Mouse (Mus musculus): ENCODE measurements around the gene Abi1. TPM values are rescaled to one million over a fixed set of nuclear protein-coding genes. Genes with fewer than 3 reads are reported as not detected.

Abi1 gene
- polyA plus RNA-seq, 1 experiment from 2014 or later: 58.6 TPM

DNA sequence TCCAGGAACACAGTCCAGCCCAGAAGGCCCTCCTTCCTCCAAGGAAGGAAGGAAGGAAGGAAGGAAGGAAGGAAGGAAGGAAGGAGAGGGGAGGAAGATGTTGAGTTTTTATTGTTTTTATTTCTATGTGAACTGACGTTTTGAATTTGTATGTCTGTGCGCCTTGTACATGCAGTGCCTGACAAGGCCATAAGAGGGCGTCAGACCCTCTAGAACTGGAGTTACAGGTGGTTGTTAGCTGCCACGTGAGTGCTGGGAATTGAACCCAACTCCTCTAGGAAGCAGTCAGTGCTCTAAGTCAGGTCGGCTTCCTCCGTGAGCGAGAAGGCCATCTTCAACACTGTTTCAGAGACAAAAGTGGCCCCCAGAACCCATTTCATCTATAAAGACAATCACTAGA lies 32.5 kb downstream of the Abi1 start:
- WGBS: 88% methylated on average over 7 of the region's 7 CpGs
- no peak overlapping the region for H3K4me2 ChIP-seq (replicated peaks; ENCODE audit: low read depth, low read length)
- H3K9ac ChIP-seq (replicated peaks; ENCODE audit: low read depth, low read length): no peak overlapping the region
- H3K27me3 ChIP-seq (ENCODE audit: control insufficient read depth, insufficient read depth, low read length): no peaks in the 10 kb centered on the region
- H3K4me1 ChIP-seq (ENCODE audit: control insufficient read depth, insufficient read depth, low read length): peaks cover 2% of the 10 kb centered on the region; the same call in 1 of the 2 replicates
- no peaks in the 10 kb centered on the region for H3K9me3 ChIP-seq (ENCODE audit: control insufficient read depth, low read depth, low read length)
- no peak overlapping the region for H3K4me3 ChIP-seq (ENCODE audit: low read depth, low read length)
- no peak overlapping the region for H3K27ac ChIP-seq (ENCODE audit: low read length)
- ATAC-seq (ENCODE audit: insufficient number of reproducible peaks, insufficient read depth, low FRiP score, low read depth): no peak
- H3K36me3 ChIP-seq (ENCODE audit: control insufficient read depth, insufficient read depth, low read length): no peaks in the 10 kb centered on the region

DNA sequence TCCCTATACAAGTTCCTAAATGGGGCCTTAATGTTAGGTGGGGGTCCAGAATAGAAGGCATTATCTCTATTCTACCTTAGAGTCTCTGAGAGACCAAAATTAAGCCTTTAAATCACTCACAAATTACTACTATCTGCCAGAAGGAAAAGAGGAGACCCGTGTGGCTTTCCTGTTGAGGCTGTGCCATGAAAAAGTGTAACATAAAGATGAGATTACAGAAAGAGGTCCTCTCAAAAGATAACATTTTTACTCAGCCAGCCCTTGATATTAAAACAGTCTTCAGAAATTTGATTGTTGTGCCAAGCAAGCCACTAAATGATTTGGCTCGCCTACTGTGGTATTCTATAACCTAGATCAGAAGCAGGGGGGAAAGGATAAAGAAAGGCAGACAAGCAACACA lies 32.9 kb downstream of the Abi1 start:
- Histone ChIP-seq H3K4me1 (ENCODE audit: control insufficient read depth, insufficient read depth, low read length) (peaks cover 2% of the 10 kb centered on the region; the same call in 1 of the 2 replicates), H3K27me3 (ENCODE audit: control insufficient read depth, insufficient read depth, low read length) (no peaks in the 10 kb centered on the region), H3K27ac (ENCODE audit: low read length) (no peak overlapping the region), H3K4me3 (ENCODE audit: low read depth, low read length) (no peak overlapping the region), H3K36me3 (ENCODE audit: control insufficient read depth, insufficient read depth, low read length) (no peaks in the 10 kb centered on the region), H3K4me2 (replicated peaks; ENCODE audit: low read depth, low read length) (no peak overlapping the region), H3K9ac (replicated peaks; ENCODE audit: low read depth, low read length) (no peak overlapping the region), H3K9me3 (ENCODE audit: control insufficient read depth, low read depth, low read length) (no peaks in the 10 kb centered on the region)
- 83% methylated on average over 2 of the region's 2 CpGs for WGBS
- ATAC-seq (ENCODE audit: insufficient number of reproducible peaks, insufficient read depth, low FRiP score, low read depth): no peak

GRCm38 (mm10) chr2:23006219-23006618 lies 33.8 kb downstream of the Abi1 start:
- Histone ChIP-seq H3K9ac (replicated peaks; ENCODE audit: low read depth, low read length) (no peak overlapping the region), H3K27ac (ENCODE audit: low read length) (no peak overlapping the region), H3K36me3 (ENCODE audit: control insufficient read depth, insufficient read depth, low read length) (no peaks in the 10 kb centered on the region), H3K27me3 (ENCODE audit: control insufficient read depth, insufficient read depth, low read length) (no peaks in the 10 kb centered on the region), H3K4me2 (replicated peaks; ENCODE audit: low read depth, low read length) (no peak overlapping the region), H3K4me3 (ENCODE audit: low read depth, low read length) (no peak overlapping the region), H3K9me3 (ENCODE audit: control insufficient read depth, low read depth, low read length) (no peaks in the 10 kb centered on the region), H3K4me1 (ENCODE audit: control insufficient read depth, insufficient read depth, low read length) (peaks cover 2% of the 10 kb centered on the region; the same call in 1 of the 2 replicates)
- no peak for ATAC-seq (ENCODE audit: insufficient number of reproducible peaks, insufficient read depth, low FRiP score, low read depth)
- 60% methylated on average over 6 of the region's 6 CpGs for WGBS

GRCm38 (mm10) chr2:23002637-23003036 lies 37.4 kb downstream of the Abi1 start:
- H3K27me3 ChIP-seq (ENCODE audit: control insufficient read depth, insufficient read depth, low read length): no peaks in the 10 kb centered on the region
- no peak overlapping the region for H3K27ac ChIP-seq (ENCODE audit: low read length)
- 44% methylated on average over 3 of the region's 3 CpGs for WGBS
- no peak overlapping the region for H3K4me3 ChIP-seq (ENCODE audit: low read depth, low read length)
- H3K9me3 ChIP-seq (ENCODE audit: control insufficient read depth, low read depth, low read length): no peaks in the 10 kb centered on the region
- H3K4me2 ChIP-seq (replicated peaks; ENCODE audit: low read depth, low read length): no peak overlapping the region
- peaks cover 2% of the 10 kb centered on the region; the same call in 1 of the 2 replicates for H3K4me1 ChIP-seq (ENCODE audit: control insufficient read depth, insufficient read depth, low read length)
- H3K9ac ChIP-seq (replicated peaks; ENCODE audit: low read depth, low read length): no peak overlapping the region
- H3K36me3 ChIP-seq (ENCODE audit: control insufficient read depth, insufficient read depth, low read length): no peaks in the 10 kb centered on the region
- ATAC-seq (ENCODE audit: insufficient number of reproducible peaks, insufficient read depth, low FRiP score, low read depth): no peak

GRCm38 (mm10) chr2:22999620-23000019 lies 40.4 kb downstream of the Abi1 start:
- 66% methylated on average over 1 of the region's 1 CpGs for WGBS

DNA sequence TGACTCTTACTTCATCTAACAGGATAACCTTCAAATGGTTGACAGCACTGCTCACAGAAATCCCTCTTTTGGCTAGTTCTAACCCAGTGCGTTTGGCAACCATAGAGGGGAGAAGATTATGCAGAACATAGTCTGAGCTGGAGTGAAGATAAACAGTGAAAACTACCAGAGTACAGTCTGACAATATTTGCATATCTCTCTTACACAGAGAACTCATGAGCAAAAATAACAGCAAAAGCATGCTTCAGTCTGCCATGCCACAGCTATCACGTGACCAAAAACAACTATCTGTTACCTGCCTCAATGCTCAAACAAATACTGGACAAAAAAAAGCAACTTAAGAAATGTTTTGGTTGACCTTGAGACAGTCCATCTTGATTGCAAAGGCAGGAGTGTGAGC lies 41.2 kb downstream of the Abi1 start:
- 69% methylated on average over 2 of the region's 2 CpGs for WGBS
- no peak for ATAC-seq (ENCODE audit: insufficient number of reproducible peaks, insufficient read depth, low FRiP score, low read depth)
- Histone ChIP-seq H3K27me3 (ENCODE audit: control insufficient read depth, insufficient read depth, low read length) (no peaks in the 10 kb centered on the region), H3K4me2 (replicated peaks; ENCODE audit: low read depth, low read length) (no peak overlapping the region), H3K9me3 (ENCODE audit: control insufficient read depth, low read depth, low read length) (no peaks in the 10 kb centered on the region), H3K36me3 (ENCODE audit: control insufficient read depth, insufficient read depth, low read length) (peaks cover 4% of the 10 kb centered on the region; the same call in 1 of the 2 replicates), H3K4me1 (ENCODE audit: control insufficient read depth, insufficient read depth, low read length) (no peaks in the 10 kb centered on the region), H3K27ac (ENCODE audit: low read length) (no peak overlapping the region), H3K9ac (replicated peaks; ENCODE audit: low read depth, low read length) (no peak overlapping the region), H3K4me3 (ENCODE audit: low read depth, low read length) (no peak overlapping the region)

More at GRCm38 (mm10) chr2:22999620-23000019, 40.4 kb downstream of the Abi1 start:
- Histone ChIP-seq H3K27me3 (ENCODE audit: control insufficient read depth, insufficient read depth, low read length) (no peaks in the 10 kb centered on the region), H3K9me3 (ENCODE audit: control insufficient read depth, low read depth, low read length) (no peaks in the 10 kb centered on the region), H3K27ac (ENCODE audit: low read length) (no peak overlapping the region), H3K36me3 (ENCODE audit: control insufficient read depth, insufficient read depth, low read length) (no peaks in the 10 kb centered on the region), H3K4me3 (ENCODE audit: low read depth, low read length) (no peak overlapping the region), H3K4me2 (replicated peaks; ENCODE audit: low read depth, low read length) (no peak overlapping the region), H3K4me1 (ENCODE audit: control insufficient read depth, insufficient read depth, low read length) (no peaks in the 10 kb centered on the region), H3K9ac (replicated peaks; ENCODE audit: low read depth, low read length) (no peak overlapping the region)
- no peak for ATAC-seq (ENCODE audit: insufficient number of reproducible peaks, insufficient read depth, low FRiP score, low read depth)

GRCm38 (mm10) chr2:22998015-22998414 lies 42.0 kb downstream of the Abi1 start:
- H3K9ac ChIP-seq (replicated peaks; ENCODE audit: low read depth, low read length): no peak overlapping the region
- no peaks in the 10 kb centered on the region for H3K9me3 ChIP-seq (ENCODE audit: control insufficient read depth, low read depth, low read length)
- no peak overlapping the region for H3K4me3 ChIP-seq (ENCODE audit: low read depth, low read length)
- no peak overlapping the region for H3K27ac ChIP-seq (ENCODE audit: low read length)
- no peaks in the 10 kb centered on the region for H3K27me3 ChIP-seq (ENCODE audit: control insufficient read depth, insufficient read depth, low read length)
- WGBS: 94% methylated on average over 2 of the region's 2 CpGs
- H3K36me3 ChIP-seq (ENCODE audit: control insufficient read depth, insufficient read depth, low read length): peaks cover 4% of the 10 kb centered on the region; the same call in 1 of the 2 replicates
- H3K4me1 ChIP-seq (ENCODE audit: control insufficient read depth, insufficient read depth, low read length): no peaks in the 10 kb centered on the region
- no peak overlapping the region for H3K4me2 ChIP-seq (replicated peaks; ENCODE audit: low read depth, low read length)
- ATAC-seq (ENCODE audit: insufficient number of reproducible peaks, insufficient read depth, low FRiP score, low read depth): no peak

GRCm38 (mm10) chr2:22996071-22996470 lies 44.0 kb downstream of the Abi1 start:
- no peak for ATAC-seq (ENCODE audit: insufficient number of reproducible peaks, insufficient read depth, low FRiP score, low read depth)
- H3K4me1 ChIP-seq (ENCODE audit: control insufficient read depth, insufficient read depth, low read length): no peaks in the 10 kb centered on the region
- no peak overlapping the region for H3K4me2 ChIP-seq (replicated peaks; ENCODE audit: low read depth, low read length)

DNA sequence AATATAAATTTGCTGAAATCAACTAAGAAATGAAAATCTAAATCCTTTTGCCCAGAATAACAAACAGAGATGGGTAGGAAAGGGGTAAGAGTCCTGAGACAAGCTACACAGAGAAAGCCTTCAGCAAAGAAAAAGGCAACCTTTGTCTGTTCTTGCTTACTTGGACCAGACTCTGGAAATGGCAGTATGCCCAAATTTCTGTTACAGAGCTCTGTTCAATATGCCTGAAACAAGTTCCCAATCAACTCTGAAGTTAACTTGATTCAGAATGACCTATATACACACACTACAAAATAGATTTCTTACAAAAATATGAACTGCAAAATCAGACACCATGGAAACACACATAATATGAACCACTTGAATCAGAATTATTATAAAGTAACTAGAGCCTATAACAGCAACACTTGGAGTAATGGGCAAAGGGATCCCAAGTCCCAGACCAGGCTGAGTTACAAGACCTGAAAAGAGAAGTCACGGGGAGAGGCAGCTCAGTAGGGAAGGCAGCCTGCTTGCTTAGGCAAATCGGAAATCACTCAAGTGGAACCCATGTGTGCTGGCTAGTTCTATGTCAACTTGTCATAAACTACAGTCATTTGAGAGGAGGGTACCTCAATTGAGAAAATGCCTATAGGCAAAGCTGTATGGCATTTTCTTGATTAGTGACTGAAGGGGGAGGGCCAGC lies 53.9 kb downstream of the Abi1 start:
- no peaks in the 10 kb centered on the region for H3K9me3 ChIP-seq (ENCODE audit: control insufficient read depth, low read depth, low read length)
- H3K4me2 ChIP-seq (replicated peaks; ENCODE audit: low read depth, low read length): no peak overlapping the region
- no peaks in the 10 kb centered on the region for H3K27me3 ChIP-seq (ENCODE audit: control insufficient read depth, insufficient read depth, low read length)
- H3K4me1 ChIP-seq (ENCODE audit: control insufficient read depth, insufficient read depth, low read length): no peaks in the 10 kb centered on the region
- ATAC-seq (ENCODE audit: insufficient number of reproducible peaks, insufficient read depth, low FRiP score, low read depth): no peak
- 87% methylated on average over 2 of the region's 2 CpGs for WGBS
- no peak overlapping the region for H3K9ac ChIP-seq (replicated peaks; ENCODE audit: low read depth, low read length)
- no peak overlapping the region for H3K27ac ChIP-seq (ENCODE audit: low read length)
- no peak overlapping the region for H3K4me3 ChIP-seq (ENCODE audit: low read depth, low read length)
- H3K36me3 ChIP-seq (ENCODE audit: control insufficient read depth, insufficient read depth, low read length): no peaks in the 10 kb centered on the region

More at GRCm38 (mm10) chr2:22996071-22996470, 44.0 kb downstream of the Abi1 start:
- H3K9ac ChIP-seq (replicated peaks; ENCODE audit: low read depth, low read length): no peak overlapping the region
- H3K36me3 ChIP-seq (ENCODE audit: control insufficient read depth, insufficient read depth, low read length): peaks cover 4% of the 10 kb centered on the region
- H3K27ac ChIP-seq (ENCODE audit: low read length): no peak overlapping the region
- H3K27me3 ChIP-seq (ENCODE audit: control insufficient read depth, insufficient read depth, low read length): no peaks in the 10 kb centered on the region
- no peak overlapping the region for H3K4me3 ChIP-seq (ENCODE audit: low read depth, low read length)
- no peaks in the 10 kb centered on the region for H3K9me3 ChIP-seq (ENCODE audit: control insufficient read depth, low read depth, low read length)
